Mouse (Mus musculus): ENCODE data around the gene Plcb3.
A peak's percentile ranks its signal among the peaks of the same experiment; 100 is the strongest.

Plcb3 gene

DNA sequence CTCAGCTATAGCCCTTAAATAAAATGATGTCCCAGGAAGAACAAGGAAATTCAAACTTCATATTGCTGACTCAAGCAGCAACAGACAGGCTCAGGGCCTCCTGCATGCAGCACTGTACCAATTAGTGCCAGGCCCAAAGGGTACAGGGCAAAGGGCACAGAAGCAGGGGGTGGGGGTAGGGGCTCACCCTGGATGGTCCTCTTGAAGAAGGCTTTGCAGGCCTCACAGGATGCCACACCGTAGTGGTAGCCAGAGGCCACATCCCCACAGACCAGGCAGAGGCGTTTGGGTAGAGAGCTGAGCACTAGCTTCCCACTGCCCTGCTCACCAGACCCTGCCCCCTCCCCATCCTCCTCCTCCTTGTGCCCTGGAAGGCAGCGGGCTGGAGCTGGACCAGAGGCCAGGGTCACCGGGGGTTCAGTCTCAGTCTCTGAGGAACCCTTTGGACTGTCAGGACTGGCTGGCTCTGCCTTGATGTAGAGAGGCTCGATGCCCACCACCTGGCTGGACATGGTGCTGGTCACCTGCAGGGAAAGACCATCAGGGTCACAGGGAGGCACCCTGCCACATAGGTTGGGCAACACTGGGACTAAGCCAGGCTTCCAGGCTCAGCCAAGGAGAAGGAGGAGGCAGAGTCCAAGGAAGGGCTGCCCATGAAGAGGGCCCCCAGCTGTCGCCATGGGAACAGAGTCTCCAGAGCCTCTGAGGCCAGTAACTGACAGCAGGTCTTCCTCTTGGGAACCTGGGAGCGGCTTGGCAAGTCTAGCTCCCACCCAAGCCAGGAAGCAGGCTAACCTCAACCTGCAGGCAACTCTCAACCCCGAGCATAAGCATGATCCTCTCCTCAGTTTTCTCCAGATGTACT lies 56.2 kb downstream of the Plcb3 start:
- peak; percentile 52 for DNase-seq (ENCODE audit: low spot score)

DNA sequence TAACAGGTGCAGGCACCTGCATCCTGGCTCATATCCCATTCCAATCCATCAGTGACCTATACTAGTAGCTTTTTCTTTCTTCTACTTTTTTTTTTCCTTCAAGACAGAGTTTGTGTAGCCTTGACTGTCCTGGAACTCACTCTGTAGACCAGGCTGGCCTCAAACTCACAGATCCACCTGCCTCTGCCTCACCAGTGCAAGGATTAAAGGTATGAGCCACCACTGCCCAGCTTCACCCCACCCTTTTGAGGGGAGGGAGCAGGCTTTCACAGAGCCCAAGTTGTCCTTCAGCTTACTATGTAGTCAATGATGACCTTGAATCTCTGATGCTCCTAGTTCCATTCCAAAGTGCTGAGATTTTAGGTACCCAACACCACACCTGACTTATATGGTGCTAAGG lies 56.8 kb downstream of the Plcb3 start:
- DNase-seq (ENCODE audit: low spot score): no peak

DNA sequence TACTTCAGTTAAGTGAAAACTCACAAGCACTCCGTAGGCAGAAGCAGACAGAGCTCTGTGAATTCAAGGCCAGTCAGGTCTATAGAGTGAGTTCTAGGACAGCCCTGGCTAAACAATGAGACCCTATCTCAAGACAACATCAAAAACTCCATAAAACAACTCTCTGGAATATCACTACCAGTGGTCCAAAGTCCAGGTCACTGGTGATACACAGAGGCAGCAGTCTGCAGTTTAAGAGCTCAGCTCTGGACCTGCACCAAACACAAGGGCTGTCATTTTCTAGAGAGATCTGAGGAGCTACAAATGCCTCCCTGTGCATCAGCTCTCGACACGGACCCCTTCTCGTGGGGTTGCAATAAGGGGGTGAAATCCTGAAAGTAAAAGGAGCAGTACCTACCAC lies 57.9 kb downstream of the Plcb3 start:
- no peak for DNase-seq (ENCODE audit: low spot score)

DNA sequence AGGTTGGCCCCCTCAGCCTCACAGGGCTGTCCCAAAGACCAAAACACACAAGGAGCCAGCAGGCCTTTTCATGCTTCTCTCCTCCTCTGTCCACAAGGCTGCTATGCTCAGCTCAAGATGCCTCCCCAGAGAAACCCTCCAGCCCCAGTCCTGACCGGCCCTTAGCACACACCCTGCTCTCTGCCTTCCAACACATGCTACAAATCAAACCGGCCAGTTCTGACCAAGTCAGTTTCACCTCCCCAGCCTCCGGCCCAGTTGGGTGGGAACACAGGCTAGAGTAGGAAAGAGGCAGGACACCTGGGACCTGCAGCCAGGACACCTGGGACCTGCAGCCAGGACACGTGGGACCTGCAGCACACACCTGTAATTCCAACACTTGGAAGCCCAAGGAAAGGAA lies 59.8 kb downstream of the Plcb3 start:
- no peak for DNase-seq (ENCODE audit: low spot score)

DNA sequence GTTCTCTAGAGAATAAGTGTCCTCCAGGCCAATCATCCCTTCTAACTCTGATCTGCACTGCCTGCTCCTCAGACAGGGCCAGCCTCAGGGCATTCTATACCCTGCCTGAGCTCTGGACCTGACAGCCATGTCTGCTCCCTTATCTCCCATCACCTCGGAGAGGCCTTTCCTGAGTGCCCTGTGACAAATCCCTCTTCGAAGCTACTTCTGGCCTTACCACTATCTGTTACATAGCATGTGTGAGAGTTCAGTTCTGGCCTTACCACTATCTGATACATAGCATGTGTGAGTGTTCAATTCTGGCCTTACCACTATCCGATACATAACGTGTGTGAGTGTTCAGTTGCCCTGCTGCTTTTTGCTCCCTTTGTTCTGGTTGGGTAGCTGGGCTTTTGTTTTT lies 61.0 kb downstream of the Plcb3 start:
- DNase-seq (ENCODE audit: low spot score): no peak

DNA sequence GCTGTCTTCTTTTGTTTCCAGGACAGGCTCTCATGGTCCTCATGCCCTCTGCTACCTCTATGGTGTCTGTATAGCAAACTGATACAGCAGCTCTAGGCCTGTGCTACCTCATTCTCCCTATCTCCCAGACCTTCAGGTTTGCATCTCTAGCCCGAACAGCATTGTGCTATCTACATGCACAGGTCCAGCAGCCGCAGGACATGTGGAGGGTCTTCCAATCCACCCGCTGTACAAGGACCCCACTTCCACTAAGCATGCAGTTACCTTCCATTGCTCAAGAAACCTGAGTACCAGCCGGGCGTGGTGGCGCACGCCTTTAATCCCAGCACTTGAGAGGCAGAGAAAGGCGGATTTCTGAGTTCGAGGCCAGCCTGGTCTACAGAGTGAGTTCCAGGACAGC lies 61.7 kb downstream of the Plcb3 start:
- no peak for DNase-seq (ENCODE audit: low spot score)

DNA sequence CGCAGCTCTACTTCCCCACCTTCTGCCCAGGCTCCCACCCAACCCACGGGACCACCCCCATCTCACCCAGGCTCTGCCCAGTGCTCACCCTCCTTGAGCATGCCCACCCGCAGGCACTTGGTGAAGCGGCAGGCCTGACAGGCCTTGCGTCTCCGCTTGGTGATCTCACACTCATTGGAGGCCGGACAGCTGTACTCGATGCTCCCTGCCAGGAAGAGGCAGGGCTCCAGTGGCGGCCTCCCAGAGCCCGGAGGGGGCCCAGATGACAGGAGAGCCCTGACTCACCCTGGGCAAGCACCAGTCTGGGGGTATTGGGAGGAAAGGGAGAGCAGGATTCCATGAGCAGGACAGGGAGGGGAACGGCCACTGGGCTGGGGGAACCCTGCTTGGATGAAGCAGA lies 62.3 kb downstream of the Plcb3 start:
- DNase-seq (ENCODE audit: low spot score): no peak

DNA sequence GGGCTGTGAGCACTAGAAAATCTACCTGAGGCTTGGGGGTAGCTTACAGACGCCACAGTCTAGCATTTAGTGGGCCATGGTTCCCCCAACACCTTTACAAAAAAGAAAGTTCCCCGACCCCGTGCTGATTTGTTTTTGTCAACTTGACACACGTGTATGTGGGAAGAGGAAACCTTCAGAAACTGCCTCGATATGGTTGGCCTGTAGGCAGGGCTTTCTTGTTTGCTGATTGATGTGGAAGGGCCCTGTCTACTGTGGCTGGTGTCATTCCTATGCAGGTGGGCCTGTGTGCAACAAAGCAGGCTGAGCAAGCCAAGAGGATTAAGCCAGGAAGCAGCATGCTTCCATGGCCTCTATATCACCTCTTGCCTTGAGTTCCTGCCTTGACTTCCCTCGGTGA lies 63.2 kb downstream of the Plcb3 start:
- DNase-seq (ENCODE audit: low spot score): no peak

DNA sequence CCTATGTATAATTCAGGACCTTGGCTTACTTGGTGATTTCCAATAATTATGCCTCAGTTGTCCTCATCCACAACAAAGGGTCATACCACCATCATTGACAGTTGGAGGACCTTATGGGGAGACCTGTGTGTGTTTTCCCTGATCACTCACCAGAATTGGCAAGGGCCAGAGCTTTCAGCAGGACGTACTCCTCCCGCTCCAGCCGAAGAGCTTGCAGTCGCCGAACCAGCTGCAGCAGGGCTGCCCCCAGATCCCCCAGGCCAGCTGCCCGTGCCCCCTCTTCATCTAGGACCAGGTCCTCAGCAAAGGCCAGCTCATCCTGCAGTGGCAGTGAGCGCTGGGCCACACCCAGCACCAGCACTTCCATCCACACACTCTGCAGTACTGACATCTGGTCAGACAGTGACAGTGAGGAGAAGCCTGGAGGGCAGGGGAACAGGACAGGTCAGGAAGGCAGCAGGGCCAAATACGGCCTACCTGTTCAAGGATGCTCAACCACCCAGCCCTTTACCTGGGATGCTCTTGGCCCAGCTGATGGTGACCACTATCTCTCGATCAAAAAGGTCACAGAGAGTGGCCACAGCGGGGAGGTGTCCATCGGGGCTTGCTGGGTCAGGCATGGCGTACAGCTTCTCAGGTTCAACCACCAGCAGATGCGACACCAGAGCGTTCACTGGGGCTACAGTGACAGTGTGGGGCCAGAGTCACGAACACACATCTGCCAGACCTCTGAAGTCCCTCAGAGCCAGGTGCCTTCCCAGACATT lies 63.9 kb downstream of the Plcb3 start:
- DNase-seq (ENCODE audit: low spot score): no peak

DNA sequence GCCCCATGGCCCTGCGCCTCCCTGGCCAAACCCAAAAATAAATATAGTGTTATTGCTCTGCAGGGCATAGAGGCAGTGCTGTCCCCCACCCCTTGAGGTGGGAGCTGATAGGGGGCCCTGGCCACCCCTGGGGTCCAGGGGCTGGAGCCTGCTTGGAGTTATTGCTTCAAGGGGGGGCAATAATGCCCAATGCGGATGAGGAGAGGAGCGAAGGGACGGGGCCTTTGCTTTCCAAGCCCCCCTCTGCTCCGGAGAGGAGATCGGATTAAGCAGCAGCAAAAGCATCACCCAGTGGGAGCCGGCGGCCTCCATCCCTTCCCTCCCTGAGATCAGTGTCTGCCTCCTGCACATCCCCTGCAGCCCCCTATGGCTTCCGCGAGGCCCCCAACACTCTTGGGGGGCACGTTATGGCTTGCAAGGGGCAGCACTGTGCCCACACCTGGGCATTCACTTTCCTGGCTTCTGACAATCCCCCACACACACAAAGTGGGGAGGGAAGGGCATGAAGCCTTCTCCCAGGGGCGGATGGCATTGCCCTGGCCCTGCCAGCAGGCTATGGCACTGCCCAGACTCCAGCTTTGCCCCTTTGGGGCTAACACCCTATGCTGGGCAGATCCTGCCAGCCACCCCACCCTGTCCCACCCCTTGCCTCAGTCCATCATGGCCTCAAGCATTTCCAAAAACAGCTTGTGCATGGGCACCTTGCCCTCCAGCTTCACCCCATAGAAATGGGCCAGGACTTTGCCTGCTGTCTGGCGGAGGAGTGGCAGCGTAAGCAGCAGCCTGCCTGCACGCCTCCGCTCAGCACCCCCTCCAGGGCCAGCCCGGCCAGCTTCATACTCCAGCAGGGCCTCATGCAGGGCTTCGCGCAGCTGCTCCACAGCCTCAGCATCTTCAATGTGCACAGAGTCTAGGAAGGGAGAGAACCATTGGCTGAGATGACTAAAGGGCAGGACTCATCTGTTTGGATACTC lies 64.9 kb downstream of the Plcb3 start:
- DNase-seq (ENCODE audit: low spot score): no peak

DNA sequence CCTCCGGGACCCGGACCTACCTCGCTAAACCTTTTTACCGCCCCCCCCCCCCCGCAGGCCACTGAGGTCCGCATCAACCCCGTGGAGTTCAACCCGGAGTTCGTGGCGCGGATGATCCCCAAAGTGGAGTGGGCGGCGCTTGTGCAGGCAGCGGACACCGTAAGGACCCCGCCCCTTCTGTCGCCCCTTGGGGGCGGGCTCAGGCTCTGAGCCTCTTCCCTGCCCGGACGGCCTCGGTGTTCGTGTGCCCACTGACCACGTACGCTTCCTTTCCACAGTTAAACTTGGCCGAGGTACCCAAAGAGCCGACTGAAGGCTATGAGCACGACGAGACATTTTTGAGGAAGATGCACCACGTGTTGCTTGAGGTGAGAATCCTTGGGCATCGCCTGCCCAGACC lies 66.0 kb downstream of the Plcb3 start:
- DNase-seq (ENCODE audit: low spot score): peak; percentile 67

DNA sequence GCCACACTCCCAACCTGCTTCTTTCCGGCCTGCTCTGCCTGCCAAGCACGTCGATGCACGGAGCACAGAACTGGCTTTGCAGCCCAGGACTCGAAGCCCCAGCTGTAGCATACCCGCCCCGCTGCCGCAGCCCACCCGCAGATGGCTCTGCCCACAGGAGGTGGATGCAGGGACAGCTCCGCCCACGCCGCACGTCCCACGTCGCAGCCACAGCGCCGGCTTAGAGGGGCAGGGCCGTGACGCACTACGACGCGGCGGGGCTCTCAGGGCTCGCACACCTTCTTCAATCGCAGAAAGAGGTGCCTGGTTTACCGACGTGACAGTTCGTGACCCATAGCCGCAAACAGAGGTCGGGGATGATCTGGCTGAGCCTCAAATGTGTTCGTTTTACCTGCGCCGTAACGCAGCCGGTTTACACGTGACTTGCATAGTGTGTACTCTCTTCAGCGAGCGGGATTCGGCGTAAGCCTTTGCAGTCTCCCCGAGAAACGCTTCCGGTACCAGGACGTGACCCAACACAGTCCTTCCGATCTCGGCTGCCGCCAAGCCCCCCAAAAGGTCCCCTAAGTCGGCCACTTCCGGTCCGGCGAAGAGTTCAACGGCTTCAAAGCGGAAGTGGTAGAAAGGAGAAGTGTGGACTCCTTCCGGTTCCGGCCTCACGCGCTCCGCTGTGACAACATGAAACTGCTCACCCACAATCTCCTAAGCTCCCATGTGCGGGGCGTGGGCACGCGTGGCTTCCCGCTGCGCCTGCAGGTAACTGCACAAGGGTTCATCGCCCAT lies 66.6 kb downstream of the Plcb3 start, which contains the start of the genes Trmt112 and Prdx5:
Gene Trmt112 (plus strand): TSS at position 192 of the 783 bp plus-strand sequence.
Gene Prdx5 (minus strand): TSS at position 600 of the 783 bp plus-strand sequence.
- peak; percentile 96 for DNase-seq (ENCODE audit: low spot score)

DNA sequence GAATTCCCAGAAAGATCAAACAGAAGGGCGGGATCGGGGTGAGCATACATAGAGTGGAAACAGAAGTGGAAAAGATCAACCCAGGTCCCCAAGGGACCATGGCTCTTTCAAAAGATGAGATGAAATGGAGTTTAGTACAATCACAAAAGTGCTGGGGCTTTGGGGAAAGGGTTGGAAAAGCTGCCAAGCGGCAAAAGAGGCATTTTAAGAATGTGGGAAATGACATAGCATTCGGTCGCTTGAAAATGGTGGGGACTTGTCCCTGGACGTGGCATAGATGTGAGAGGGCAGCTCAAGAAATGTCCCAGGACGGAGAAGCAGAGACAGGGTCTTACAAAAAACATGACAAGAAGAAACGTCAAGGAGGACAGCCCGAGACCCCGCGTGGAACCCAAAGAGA lies 67.2 kb downstream of the Plcb3 start:
- no peak for DNase-seq (ENCODE audit: low spot score)

DNA sequence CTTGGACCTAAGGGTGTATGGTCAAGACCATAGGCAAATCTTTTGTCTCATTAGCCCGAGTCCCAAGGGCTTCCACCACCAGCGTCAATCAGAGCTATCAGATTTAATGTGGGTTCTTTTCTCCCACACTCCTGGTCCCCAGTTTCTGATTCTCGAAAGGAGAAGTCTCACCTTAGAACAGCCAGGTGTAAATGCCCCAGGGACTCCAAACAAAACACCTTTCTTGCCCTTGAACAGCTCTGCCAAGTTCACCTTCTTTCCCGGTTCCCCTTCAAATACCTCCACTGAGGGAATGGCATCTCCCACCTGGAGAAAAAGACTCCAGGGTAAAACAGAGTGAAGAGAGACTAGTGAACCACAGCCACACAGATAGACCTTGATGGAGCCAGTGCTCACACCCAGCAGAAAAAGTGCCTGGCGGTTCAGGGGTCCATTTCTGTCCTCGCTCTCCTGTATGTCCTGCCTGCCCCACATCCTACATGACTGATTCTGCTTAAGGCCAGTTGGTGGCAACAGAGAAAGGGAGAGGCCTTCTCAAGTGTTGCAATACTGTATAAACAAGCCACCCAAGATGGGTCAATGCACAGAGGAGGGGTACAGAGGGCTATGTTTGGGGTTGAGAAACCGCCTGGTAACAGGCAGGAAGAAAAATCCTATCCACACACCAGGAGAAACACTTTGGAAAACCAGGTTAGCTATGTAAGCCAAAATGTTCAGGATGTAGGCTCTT lies 68.3 kb downstream of the Plcb3 start:
- DNase-seq (ENCODE audit: low spot score): no peak

DNA sequence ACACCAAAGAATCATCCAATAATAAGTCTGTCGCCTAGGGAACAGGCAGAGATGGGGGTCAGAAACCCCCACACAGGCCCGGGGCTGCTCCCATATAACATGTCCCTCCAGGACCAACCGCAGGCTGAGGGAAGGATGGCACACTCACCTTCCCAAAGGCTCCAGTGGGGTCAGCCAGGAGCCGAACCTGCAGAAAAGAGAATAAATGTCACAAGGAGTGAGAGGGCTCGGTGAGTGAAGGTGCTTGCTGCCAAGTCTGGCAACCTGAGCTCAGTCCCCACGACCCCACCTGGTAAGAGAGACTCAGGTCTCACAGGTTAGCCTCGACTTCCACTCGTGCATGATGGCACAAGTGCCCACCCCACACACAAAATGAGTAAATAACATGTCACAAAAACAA lies 69.2 kb downstream of the Plcb3 start:
- DNase-seq (ENCODE audit: low spot score): no peak

DNA sequence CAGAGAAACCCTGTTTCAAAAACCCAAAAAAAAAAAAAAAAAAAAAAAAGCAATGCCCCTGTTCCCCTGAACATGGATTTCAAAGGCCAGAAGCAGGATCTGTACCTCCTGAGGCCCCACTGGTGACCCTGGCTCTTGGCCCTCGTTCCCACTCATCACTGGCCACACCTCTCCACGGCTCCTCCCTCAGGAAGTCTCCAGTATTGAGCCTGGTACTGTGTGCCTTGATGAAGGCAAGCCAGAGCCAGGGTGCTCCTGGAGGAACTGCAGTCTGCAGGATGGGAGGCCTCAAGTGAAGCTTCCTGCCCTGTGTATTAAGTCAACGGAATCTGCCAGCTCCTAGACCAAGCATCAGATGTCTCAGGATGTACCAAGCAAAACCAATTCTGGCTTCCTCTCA lies 70.1 kb downstream of the Plcb3 start:
- no peak for DNase-seq (ENCODE audit: low spot score)

DNA sequence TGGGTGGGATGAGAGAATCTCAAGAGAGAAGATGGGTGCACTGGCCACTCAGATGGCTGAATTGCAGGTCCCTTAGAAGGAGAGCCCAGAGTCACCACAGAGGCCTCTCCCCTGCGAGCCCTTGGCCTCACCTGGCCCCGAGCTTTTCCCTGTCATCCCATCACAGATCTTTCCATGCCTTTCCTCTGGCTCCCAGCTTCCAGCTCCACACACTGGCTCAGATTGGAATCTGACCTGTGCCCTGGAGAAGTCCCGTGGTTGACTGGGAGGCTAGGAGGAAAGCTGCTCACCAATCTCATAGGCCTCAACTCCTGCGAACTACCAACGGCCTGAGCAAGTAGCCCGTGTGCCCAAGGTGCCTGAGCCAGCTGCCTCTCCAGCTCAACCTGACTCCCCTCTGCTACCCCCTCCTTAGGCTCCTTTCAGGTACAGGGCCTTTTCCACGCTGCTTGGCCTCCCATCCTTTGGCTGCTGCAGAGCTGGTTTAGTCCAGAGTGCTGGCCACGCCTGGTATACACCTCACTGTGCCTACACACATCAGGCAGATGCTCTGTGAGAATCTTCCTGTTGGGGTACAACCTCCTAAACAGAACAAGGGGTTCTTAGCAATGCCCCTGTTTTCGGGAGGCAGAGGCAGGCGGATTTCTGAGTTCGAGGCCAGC lies 70.6 kb downstream of the Plcb3 start:
- DNase-seq (ENCODE audit: low spot score): no peak

DNA sequence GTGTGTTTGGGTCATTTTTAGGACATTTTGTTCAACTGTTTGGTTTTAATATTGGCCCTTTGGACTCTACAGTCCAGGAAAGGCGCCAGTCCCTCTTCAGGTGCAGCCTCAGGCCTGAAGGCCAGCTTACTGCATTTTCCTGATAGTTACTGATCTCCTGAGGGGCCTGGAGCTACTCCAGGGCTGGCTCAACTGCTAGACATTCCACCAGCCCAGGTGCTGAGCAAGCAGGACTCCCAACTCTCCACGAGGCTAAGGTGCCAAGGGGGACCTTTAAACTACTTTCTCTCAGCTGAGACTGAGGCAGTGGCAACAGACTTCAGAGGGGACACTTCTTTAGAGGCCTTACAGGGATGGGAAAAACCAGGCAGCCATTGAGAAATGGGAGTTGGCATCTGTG lies 71.4 kb downstream of the Plcb3 start:
- no peak for DNase-seq (ENCODE audit: low spot score)

DNA sequence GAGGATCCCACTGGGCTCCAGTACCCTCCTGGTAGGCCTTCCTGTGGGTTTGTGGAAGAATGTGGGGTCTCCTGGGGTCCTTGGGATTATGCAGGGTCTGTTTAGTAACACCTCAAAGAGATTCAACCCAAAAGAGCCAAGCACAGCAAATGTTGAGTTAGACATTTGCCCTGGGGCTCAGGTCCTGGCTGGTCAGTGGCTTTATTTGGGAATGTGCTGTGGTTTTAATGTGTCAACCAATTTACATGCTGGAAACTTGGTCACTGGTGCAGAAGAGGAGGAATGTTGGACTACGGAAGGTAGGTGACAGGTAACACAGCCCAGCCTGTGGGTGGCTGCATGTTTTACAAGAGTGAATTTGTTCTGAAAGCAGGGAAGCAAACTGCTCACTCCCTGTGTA lies 73.2 kb downstream of the Plcb3 start:
- no peak for DNase-seq (ENCODE audit: low spot score)
